Mouse (Mus musculus) small intestine, adult 2 months (tissue): Measurements from ENCODE around the gene Map3k4. TPM values are rescaled to one million over a fixed set of nuclear protein-coding genes. Genes with fewer than 3 reads are reported as not detected.

Source experiments
- H3K27ac ChIP-seq: fragments of 200-500 bp; 2 replicates; pipeline ENCODE4 v1.5.1; 2012; ENCODE audit warnings: low read depth, low read length, control low read depth, inconsistent platforms; ENCODE audit not compliant: insufficient read depth
- H3K27me3 ChIP-seq: fragments of 200-500 bp; 2 replicates; pipeline ENCODE4 v1.6.1; 2012; ENCODE audit warnings: mild to moderate bottlenecking, moderate library complexity, low read length, inconsistent platforms; ENCODE audit not compliant: control insufficient read depth, insufficient read depth
- H3K36me3 ChIP-seq: fragments of 200-500 bp; 2 replicates; pipeline ENCODE4 v1.6.1; 2012; ENCODE audit warnings: mild to moderate bottlenecking, low read length, control low read depth, inconsistent platforms; ENCODE audit not compliant: control insufficient read depth, insufficient read depth
- H3K4me1 ChIP-seq: fragments of 200-500 bp; 2 replicates; pipeline ENCODE4 v1.6.1; 2012; ENCODE audit warnings: low read length, inconsistent platforms, mixed read lengths; ENCODE audit not compliant: control insufficient read depth, insufficient read depth, insufficient read length
- H3K4me3 ChIP-seq: fragments of 200-500 bp; 2 replicates; pipeline ENCODE4 v1.5.1; 2012; ENCODE audit warnings: low read depth, mild to moderate bottlenecking, control low read depth, inconsistent platforms, low read length, moderate library complexity
- CTCF ChIP-seq: fragments of 200-500 bp; IDR thresholded peaks from 2 replicates; pipeline ENCODE4 v1.5.1; 2012; ENCODE audit warnings: low read depth, mild to moderate bottlenecking, control low read depth, inconsistent platforms, low read length, moderate library complexity, mixed read lengths; ENCODE audit not compliant: insufficient replicate concordance, insufficient read length; ENCODE audit errors: extremely low read depth
- POLR2A ChIP-seq: fragments of 200-500 bp; IDR thresholded peaks from 2 replicates; pipeline ENCODE4 v1.6.1; 2012; ENCODE audit warnings: low read depth, mild to moderate bottlenecking, control low read depth, inconsistent platforms, low read length, moderate library complexity
- WGBS: fragments of 180-500 bp; shearing (Covaris S2); methylation state at CpG from one replicate; pipeline ENCODE4 v1.1.7; 2018; 5-methylcytosine and 5-hydroxymethylcytosine counted together
- polyA plus RNA-seq: library from polyadenylated mRNA; depleted of rRNA; stranded (reverse); fragments of >200 nt; gene quantifications from 2 replicates; pipeline ENCODE4 v1.2.3, GENCODE M21; 2012

Map3k4 gene
- polyA plus RNA-seq, 1 experiment: 44.2 TPM

- no peak overlapping the region for H3K27ac ChIP-seq
- peaks cover 68% of the 10 kb centered on the region for H3K36me3 ChIP-seq
- WGBS: 67% methylated on average over 6 of the region's 6 CpGs
- H3K27me3 ChIP-seq: no peaks in the 10 kb centered on the region
- TF ChIP-seq POLR2A (no peak), CTCF (no peak)
- H3K4me3 ChIP-seq: no peak overlapping the region
- no peaks in the 10 kb centered on the region; the same call in 1 of the 2 replicates for H3K4me1 ChIP-seq
Observed at GRCm38 (mm10) chr17:12258517-12258916, 60.1 kb downstream of the Map3k4 start.

- Histone ChIP-seq H3K27ac (no peak overlapping the region), H3K4me3 (no peak overlapping the region; the same call in 1 of the 2 replicates), H3K36me3 (peaks cover 76% of the 10 kb centered on the region), H3K27me3 (no peaks in the 10 kb centered on the region), H3K4me1 (no peaks in the 10 kb centered on the region; the same call in 1 of the 2 replicates)
- WGBS: 95% methylated on average over 11 of the region's 11 CpGs
- TF ChIP-seq POLR2A (no peak), CTCF (no peak)
Observed at GRCm38 (mm10) chr17:12256142-12256541, 62.5 kb downstream of the Map3k4 start.

GRCm38 (mm10) chr17:12250581-12250980, 68.0 kb downstream of the Map3k4 start:
- no peaks in the 10 kb centered on the region for H3K4me1 ChIP-seq
- 98% methylated on average over 9 of the region's 9 CpGs for WGBS
- no peak overlapping the region for H3K4me3 ChIP-seq
- no peaks in the 10 kb centered on the region for H3K27me3 ChIP-seq
- peaks cover 63% of the 10 kb centered on the region for H3K36me3 ChIP-seq
- TF ChIP-seq CTCF (no peak), POLR2A (no peak)
- no peak overlapping the region for H3K27ac ChIP-seq

- no peaks in the 10 kb centered on the region for H3K27me3 ChIP-seq
- WGBS: 92% methylated on average over 19 of the region's 19 CpGs
- TF ChIP-seq POLR2A (no peak), CTCF (no peak)
- no peak overlapping the region for H3K27ac ChIP-seq
- no peaks in the 10 kb centered on the region for H3K4me1 ChIP-seq
- peaks cover 57% of the 10 kb centered on the region for H3K36me3 ChIP-seq
- no peak overlapping the region for H3K4me3 ChIP-seq
Observed at GRCm38 (mm10) chr17:12249783-12250504, 68.7 kb downstream of the Map3k4 start.

GRCm38 (mm10) chr17:12240701-12241100, 77.9 kb downstream of the Map3k4 start:
- H3K36me3 ChIP-seq: peaks cover 48% of the 10 kb centered on the region
- H3K27me3 ChIP-seq: no peaks in the 10 kb centered on the region
- 95% methylated on average over 3 of the region's 3 CpGs for WGBS
- no peak for TF ChIP-seq POLR2A
- no peak for TF ChIP-seq CTCF
- H3K27ac ChIP-seq: no peak overlapping the region
- no peak overlapping the region for H3K4me3 ChIP-seq
- no peaks in the 10 kb centered on the region for H3K4me1 ChIP-seq

GRCm38 (mm10) chr17:12232724-12233123, 85.9 kb downstream of the Map3k4 start:
- peaks cover 2% of the 10 kb centered on the region; the same call in 1 of the 2 replicates for H3K4me1 ChIP-seq
- TF ChIP-seq CTCF (no peak), POLR2A (no peak)
- no peaks in the 10 kb centered on the region for H3K27me3 ChIP-seq
- WGBS: 98% methylated on average over 6 of the region's 6 CpGs
- H3K4me3 ChIP-seq: no peak overlapping the region
- H3K36me3 ChIP-seq: peaks cover 65% of the 10 kb centered on the region
- H3K27ac ChIP-seq: no peak overlapping the region

- 51% methylated on average over 7 of the region's 7 CpGs for WGBS
- Histone ChIP-seq H3K27ac (no peak overlapping the region), H3K27me3 (no peaks in the 10 kb centered on the region), H3K4me1 (peaks cover 2% of the 10 kb centered on the region; the same call in 1 of the 2 replicates), H3K36me3 (peaks cover 67% of the 10 kb centered on the region), H3K4me3 (no peak overlapping the region)
- TF ChIP-seq POLR2A: no peak
- TF ChIP-seq CTCF: no peak
Observed at GRCm38 (mm10) chr17:12231087-12231486, 87.5 kb downstream of the Map3k4 start.
